Mouse (Mus musculus): ENCODE measurements around the gene Bmpr1a. TPM values are rescaled to one million over a fixed set of nuclear protein-coding genes. Genes with fewer than 3 reads are reported as not detected.

Gene Bmpr1a
- polyA plus RNA-seq, 1 experiment from 2014 or later: 4.0 TPM

DNA sequence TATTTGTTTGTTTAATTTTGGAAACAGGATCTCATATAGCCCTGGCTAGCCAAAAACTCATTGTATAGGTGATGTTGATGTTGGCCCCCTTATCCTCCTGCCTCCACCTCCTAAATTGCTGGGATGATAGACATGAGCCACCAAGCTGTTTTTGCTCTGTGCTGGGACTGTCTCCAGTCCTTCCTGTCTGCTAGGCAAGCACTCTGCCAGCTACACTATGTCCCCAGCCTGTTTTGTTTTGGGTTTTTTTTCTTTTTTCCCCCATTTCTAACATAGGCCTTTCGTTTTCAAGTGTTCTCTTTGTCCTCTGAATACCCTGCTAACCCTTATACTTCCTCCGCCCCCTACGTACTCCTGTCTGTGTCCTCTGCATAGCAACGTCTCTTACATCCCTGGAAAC is 109.8 kb downstream of the Bmpr1a start:
- ATAC-seq (ENCODE audit: insufficient read depth): no peak
- no peak overlapping the region for H3K4me3 ChIP-seq (replicated peaks)
- H3K4me2 ChIP-seq: no peak overlapping the region
- H3K27ac ChIP-seq (replicated peaks): no peak overlapping the region
- no peaks in the 10 kb centered on the region for H3K4me1 ChIP-seq (replicated peaks)
- 53% methylated on average over 4 of the region's 4 CpGs for WGBS (ENCODE audit: insufficient replicate concordance)
- no peak overlapping the region for H3K9ac ChIP-seq
- no peaks in the 10 kb centered on the region for H3K27me3 ChIP-seq
- H3K9me3 ChIP-seq (replicated peaks): no peaks in the 10 kb centered on the region
- no peaks in the 10 kb centered on the region for H3K36me3 ChIP-seq (replicated peaks)

- H3K9me3 ChIP-seq (replicated peaks): no peaks in the 10 kb centered on the region
- H3K27me3 ChIP-seq: no peaks in the 10 kb centered on the region
- no peak overlapping the region for H3K4me2 ChIP-seq
- no peak overlapping the region for H3K9ac ChIP-seq
- 70% methylated on average over 9 of the region's 9 CpGs for WGBS (ENCODE audit: insufficient replicate concordance)
- H3K4me1 ChIP-seq (replicated peaks): no peaks in the 10 kb centered on the region
- ATAC-seq (ENCODE audit: insufficient read depth): no peak
- H3K36me3 ChIP-seq (replicated peaks): no peaks in the 10 kb centered on the region
- no peak overlapping the region for H3K27ac ChIP-seq (replicated peaks)
- H3K4me3 ChIP-seq (replicated peaks): no peak overlapping the region
Measured at GRCm38 (mm10) chr14:34382921-34383704, 120.0 kb downstream of the Bmpr1a start.

DNA sequence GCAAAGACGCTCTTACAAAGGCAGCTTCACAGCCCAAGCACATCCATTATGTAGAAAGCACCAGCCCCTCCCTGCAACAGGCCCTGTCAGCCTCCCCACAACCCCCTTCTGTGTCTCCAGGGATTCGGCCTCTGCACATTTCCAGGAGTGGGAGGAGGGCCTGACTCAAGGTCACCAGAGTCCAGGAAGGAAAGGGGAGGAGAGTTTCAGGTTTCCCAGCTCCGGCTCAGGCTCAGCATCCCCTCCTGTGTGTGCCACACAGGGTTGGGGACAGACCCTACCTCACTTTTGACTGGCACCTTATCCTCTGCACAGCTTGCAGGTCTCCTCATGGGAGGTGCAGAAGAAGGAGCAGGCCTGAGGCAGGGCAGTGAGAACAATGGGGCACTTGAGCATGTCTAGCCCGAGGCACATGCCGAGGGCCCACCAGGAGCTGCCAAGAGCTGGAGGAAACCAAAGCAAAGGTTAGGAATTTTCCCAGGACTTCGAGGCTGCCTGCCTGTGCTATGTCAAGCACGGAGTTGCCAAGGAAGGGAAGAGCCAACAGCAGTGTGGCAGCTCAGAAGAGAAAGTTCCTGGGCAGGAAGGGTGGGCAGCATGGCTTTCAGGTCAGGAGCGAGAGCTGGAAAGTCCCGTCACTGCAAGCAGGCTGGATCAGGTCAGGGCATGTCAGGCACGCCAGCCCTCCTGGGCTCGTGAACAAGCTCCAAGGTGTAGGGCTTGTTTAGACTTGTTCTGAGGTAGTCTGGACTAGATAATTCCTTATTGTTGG is 124.4 kb downstream of the Bmpr1a start:
- H3K36me3 ChIP-seq (replicated peaks): no peaks in the 10 kb centered on the region
- no peak overlapping the region for H3K4me3 ChIP-seq (replicated peaks)
- WGBS (ENCODE audit: insufficient replicate concordance): 53% methylated on average over 11 of the region's 11 CpGs
- H3K27me3 ChIP-seq: no peaks in the 10 kb centered on the region
- no peak overlapping the region for H3K9ac ChIP-seq
- ATAC-seq (ENCODE audit: insufficient read depth): no peak
- H3K4me1 ChIP-seq (replicated peaks): no peaks in the 10 kb centered on the region
- H3K4me2 ChIP-seq: no peak overlapping the region
- no peaks in the 10 kb centered on the region for H3K9me3 ChIP-seq (replicated peaks)
- H3K27ac ChIP-seq (replicated peaks): no peak overlapping the region

GRCm38 (mm10) chr14:34377121-34377520 is 126.0 kb downstream of the Bmpr1a start:
- Histone ChIP-seq H3K9me3 (replicated peaks) (no peaks in the 10 kb centered on the region), H3K4me3 (replicated peaks) (no peak overlapping the region), H3K27me3 (no peaks in the 10 kb centered on the region), H3K9ac (no peak overlapping the region), H3K4me2 (no peak overlapping the region), H3K36me3 (replicated peaks) (no peaks in the 10 kb centered on the region), H3K4me1 (replicated peaks) (no peaks in the 10 kb centered on the region), H3K27ac (replicated peaks) (no peak overlapping the region)
- ATAC-seq (ENCODE audit: insufficient read depth): no peak
- 52% methylated on average over 4 of the region's 4 CpGs for WGBS (ENCODE audit: insufficient replicate concordance)

- WGBS (ENCODE audit: insufficient replicate concordance): 72% methylated on average over 5 of the region's 5 CpGs
- ATAC-seq (ENCODE audit: insufficient read depth): no peak
- Histone ChIP-seq H3K36me3 (replicated peaks) (no peaks in the 10 kb centered on the region), H3K9me3 (replicated peaks) (no peaks in the 10 kb centered on the region), H3K4me1 (replicated peaks) (no peaks in the 10 kb centered on the region), H3K27me3 (no peaks in the 10 kb centered on the region), H3K4me2 (no peak overlapping the region), H3K4me3 (replicated peaks) (0 out of 2 replicates have a peak overlapping the region, but pooled peaks have one; percentile 12), H3K27ac (replicated peaks) (no peak overlapping the region), H3K9ac (no peak overlapping the region)
Measured at GRCm38 (mm10) chr14:34375941-34376340, 127.2 kb downstream of the Bmpr1a start.

DNA sequence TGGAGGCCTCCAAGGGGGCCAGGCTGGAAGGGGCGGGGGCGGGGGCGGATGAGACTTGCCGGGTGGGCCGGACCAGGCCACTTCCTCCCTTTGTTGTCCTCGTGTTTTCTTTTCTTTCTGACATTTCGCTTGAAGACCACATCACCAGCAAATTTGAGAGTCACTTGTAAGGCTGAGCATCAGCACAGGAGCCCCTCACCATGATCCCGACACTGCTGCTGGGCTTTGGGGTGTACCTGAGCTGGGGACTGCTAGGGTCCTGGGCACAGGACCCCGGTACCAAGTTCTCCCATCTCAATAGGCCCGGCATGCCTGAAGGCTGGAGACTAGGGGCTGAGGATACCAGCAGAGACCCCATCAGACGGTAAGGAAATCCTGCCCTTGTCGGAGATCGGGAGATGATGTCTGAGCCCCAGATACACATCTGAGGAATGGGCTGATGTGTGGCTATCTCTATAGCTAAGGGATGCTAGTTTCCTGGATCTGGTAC is 127.7 kb downstream of the Bmpr1a start, which contains the start of gene Mmrn2:
TSS of gene Mmrn2 (plus strand) at position 51 of the 490 bp plus-strand sequence.
- Histone ChIP-seq H3K9ac (no peak within 1 kb of the TSS), H3K27ac (replicated peaks) (no peak within 1 kb of the TSS), H3K4me1 (replicated peaks) (no peaks in the 10 kb centered on the region), H3K36me3 (replicated peaks) (no peaks in the 10 kb centered on the region), H3K4me3 (replicated peaks) (0 out of 2 replicates have a peak within 1 kb of the TSS, but pooled peaks have one; percentile 12), H3K4me2 (no peak within 1 kb of the TSS), H3K9me3 (replicated peaks) (no peaks in the 10 kb centered on the region), H3K27me3 (no peaks in the 10 kb centered on the region)
- ATAC-seq (ENCODE audit: insufficient read depth): no peak
- WGBS (ENCODE audit: insufficient replicate concordance): 44% methylated on average over 13 of the region's 13 CpGs

DNA sequence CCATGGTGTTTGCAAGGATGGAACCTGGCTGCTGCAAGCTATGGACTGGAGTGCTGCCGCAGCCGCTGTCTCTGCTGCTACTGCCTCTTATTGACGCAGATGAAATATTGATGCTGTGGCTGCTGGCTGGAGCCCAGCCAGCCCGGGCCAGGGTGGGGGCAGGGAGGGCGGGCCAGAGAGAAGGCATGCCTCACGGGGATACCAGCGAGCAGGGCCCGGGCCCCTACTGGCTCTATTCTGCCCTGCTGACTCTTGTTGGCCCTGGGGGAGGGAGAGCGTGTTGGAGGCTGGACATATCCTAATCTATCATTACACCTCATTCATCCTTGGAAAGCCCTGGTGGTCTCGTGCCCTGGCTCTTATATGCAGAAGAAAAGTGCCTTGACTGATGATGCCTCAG is 128.6 kb downstream of the Bmpr1a start, which contains the start of gene Sncg:
TSS of gene Sncg (minus strand) at position 213 of the 400 bp plus-strand sequence.
- ATAC-seq (ENCODE audit: insufficient read depth): no peak

GRCm38 (mm10) chr14:34373581-34373980 is 129.6 kb downstream of the Bmpr1a start:
- H3K27me3 ChIP-seq: no peaks in the 10 kb centered on the region
- no peaks in the 10 kb centered on the region for H3K4me1 ChIP-seq (replicated peaks)
- H3K36me3 ChIP-seq (replicated peaks): no peaks in the 10 kb centered on the region
- no peak overlapping the region for H3K9ac ChIP-seq
- no peak overlapping the region for H3K27ac ChIP-seq (replicated peaks)
- no peak for ATAC-seq (ENCODE audit: insufficient read depth)
- WGBS (ENCODE audit: insufficient replicate concordance): 49% methylated on average over 6 of the region's 6 CpGs
- no peak overlapping the region for H3K4me2 ChIP-seq
- H3K4me3 ChIP-seq (replicated peaks): no peak overlapping the region
- H3K9me3 ChIP-seq (replicated peaks): no peaks in the 10 kb centered on the region

More for the DNA sequence above, 128.6 kb downstream of the Bmpr1a start, which contains the start of gene Sncg:
- no peaks in the 10 kb centered on the region for H3K36me3 ChIP-seq (replicated peaks)
- 0 out of 2 replicates have a peak within 1 kb of the TSS, but pooled peaks have one; percentile 12 for H3K4me3 ChIP-seq (replicated peaks)
- H3K4me1 ChIP-seq (replicated peaks): no peaks in the 10 kb centered on the region
- no peak within 1 kb of the TSS for H3K27ac ChIP-seq (replicated peaks)
- H3K4me2 ChIP-seq: no peak within 1 kb of the TSS
- H3K9ac ChIP-seq: no peak within 1 kb of the TSS
- no peaks in the 10 kb centered on the region for H3K9me3 ChIP-seq (replicated peaks)
- no peaks in the 10 kb centered on the region for H3K27me3 ChIP-seq
- 45% methylated on average over 10 of the region's 10 CpGs for WGBS (ENCODE audit: insufficient replicate concordance)

- Histone ChIP-seq H3K4me2 (no peak overlapping the region), H3K9ac (no peak overlapping the region), H3K4me1 (replicated peaks) (no peaks in the 10 kb centered on the region), H3K9me3 (replicated peaks) (no peaks in the 10 kb centered on the region), H3K36me3 (replicated peaks) (no peaks in the 10 kb centered on the region), H3K27ac (replicated peaks) (no peak overlapping the region), H3K4me3 (replicated peaks) (no peak overlapping the region), H3K27me3 (no peaks in the 10 kb centered on the region)
- WGBS (ENCODE audit: insufficient replicate concordance): 70% methylated on average over 6 of the region's 6 CpGs
- ATAC-seq (ENCODE audit: insufficient read depth): no peak
Measured at GRCm38 (mm10) chr14:34372646-34373045, 130.5 kb downstream of the Bmpr1a start.

DNA sequence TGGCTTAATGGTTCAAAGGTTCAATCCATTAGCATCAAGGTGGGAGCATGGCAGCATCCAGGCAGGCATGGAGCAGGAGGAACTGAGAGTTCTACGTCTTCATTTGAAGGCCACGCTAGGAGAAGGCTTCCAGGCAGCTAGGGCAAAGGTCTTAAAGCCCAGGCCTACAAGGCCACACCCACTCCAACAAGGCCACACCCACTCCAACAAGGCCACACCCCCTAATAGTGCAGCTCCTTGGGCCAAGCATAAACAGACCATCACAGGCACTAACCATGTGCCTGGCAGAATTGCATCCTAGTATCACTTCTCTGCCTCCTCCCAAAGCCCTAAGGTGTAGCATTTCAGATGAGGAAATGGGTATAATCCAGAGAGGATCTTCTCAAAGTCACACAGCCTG is 131.4 kb downstream of the Bmpr1a start:
- H3K27ac ChIP-seq (replicated peaks): no peak overlapping the region
- H3K9me3 ChIP-seq (replicated peaks): no peaks in the 10 kb centered on the region
- 63% methylated on average over 2 of the region's 2 CpGs for WGBS (ENCODE audit: insufficient replicate concordance)
- no peak overlapping the region for H3K4me3 ChIP-seq (replicated peaks)
- H3K4me1 ChIP-seq (replicated peaks): no peaks in the 10 kb centered on the region
- H3K36me3 ChIP-seq (replicated peaks): no peaks in the 10 kb centered on the region
- H3K9ac ChIP-seq: no peak overlapping the region
- no peak overlapping the region for H3K4me2 ChIP-seq
- ATAC-seq (ENCODE audit: insufficient read depth): no peak
- no peaks in the 10 kb centered on the region for H3K27me3 ChIP-seq

- Histone ChIP-seq H3K9me3 (replicated peaks) (no peaks in the 10 kb centered on the region), H3K36me3 (replicated peaks) (no peaks in the 10 kb centered on the region), H3K27ac (replicated peaks) (no peak overlapping the region), H3K4me3 (replicated peaks) (no peak overlapping the region), H3K27me3 (no peaks in the 10 kb centered on the region), H3K9ac (no peak overlapping the region), H3K4me1 (replicated peaks) (no peaks in the 10 kb centered on the region), H3K4me2 (no peak overlapping the region)
- 50% methylated on average over 3 of the region's 3 CpGs for WGBS (ENCODE audit: insufficient replicate concordance)
- no peak for ATAC-seq (ENCODE audit: insufficient read depth)
Measured at GRCm38 (mm10) chr14:34370921-34371320, 132.2 kb downstream of the Bmpr1a start.

All from liver, embryonic 15.5 days (tissue).